Mouse (Mus musculus): ENCODE measurements around the gene Abca13.

GRCm38 (mm10) chr11:9181477-9181876 lies 10.3 kb upstream of the Abca13 start:
- TF ChIP-seq POLR2A (IDR thresholded peaks at IDR 0.05; ENCODE audit: control insufficient read depth, low read depth, low read length) (no peak), CTCF (IDR thresholded peaks at IDR 0.05; ENCODE audit: control insufficient read depth, insufficient read depth, insufficient replicate concordance, low read depth, low read length) (no peak)

Measured in testis, adult 2 months (tissue).